Mouse (Mus musculus) liver, embryonic 13.5 days (tissue): ENCODE results near the gene Pptc7. TPM values are rescaled to one million over a fixed set of nuclear protein-coding genes. Genes with fewer than 3 reads are reported as not detected.

Source experiments
- ATAC-seq: fragments of 200-750 bp; cut with Nextera tagmentation; 2 replicates; pipeline ENCODE4 v1.8.0; 2017; ENCODE audit warnings: low read depth, mild to moderate bottlenecking, moderate number of reproducible peaks, moderate library complexity
- DNase-seq: peaks from one replicate; pipeline ENCODE4 v3.0.0; 2022
- H3K27ac ChIP-seq: fragments of 300-500 bp; sonication (generic); 2 replicates; pipeline ENCODE4 v1.5.1; 2015; ENCODE audit warnings: moderate library complexity, mild to moderate bottlenecking, inconsistent platforms
- H3K27me3 ChIP-seq: fragments of 300-500 bp; sonication (generic); 2 replicates; pipeline ENCODE4 v1.6.1; 2015; ENCODE audit warnings: mild to moderate bottlenecking, inconsistent platforms
- H3K36me3 ChIP-seq: fragments of 300-500 bp; sonication (generic); 2 replicates; pipeline ENCODE4 v1.6.1; 2015; ENCODE audit warnings: mild to moderate bottlenecking, inconsistent platforms
- H3K4me1 ChIP-seq: fragments of 300-500 bp; sonication (generic); replicated peaks from 2 replicates; pipeline ENCODE4 v1.6.1; 2015; ENCODE audit warnings: inconsistent platforms
- H3K4me2 ChIP-seq: fragments of 300-500 bp; sonication (generic); 2 replicates; pipeline ENCODE4 v1.6.1; 2015; ENCODE audit warnings: inconsistent platforms, mild to moderate bottlenecking, moderate library complexity
- H3K4me3 ChIP-seq: fragments of 300-500 bp; sonication (generic); replicated peaks from 2 replicates; pipeline ENCODE4 v1.5.1; 2015; ENCODE audit warnings: mild to moderate bottlenecking, inconsistent platforms
- H3K9ac ChIP-seq: fragments of 300-500 bp; sonication (generic); 2 replicates; pipeline ENCODE4 v1.6.1; 2015; ENCODE audit warnings: mild to moderate bottlenecking, inconsistent platforms
- H3K9me3 ChIP-seq: fragments of 300-500 bp; sonication (generic); replicated peaks from 2 replicates; pipeline ENCODE4 v1.6.1; 2016; ENCODE audit warnings: inconsistent platforms
- WGBS: fragments of 180-500 bp; shearing (Covaris S2); methylation state at CpG from one replicate; pipeline ENCODE4 v1.1.7; 2015; ENCODE audit not compliant: insufficient replicate concordance; 5-methylcytosine and 5-hydroxymethylcytosine counted together
- polyA plus RNA-seq: library from polyadenylated mRNA; unstranded; fragments of >200 nt; fragmentation: Nextera tagmentation; extraction: Ambion mirVana; gene quantifications from 2 replicates; pipeline ENCODE4 v1.2.1, GENCODE M21; 2015

The Pptc7 gene
- polyA plus RNA-seq, 1 experiment from 2014 or later = 3.4 TPM

- no peaks in the 10 kb centered on the region for H3K27me3 ChIP-seq
- no peak overlapping the region for H3K4me3 ChIP-seq
- WGBS = 78% methylated on average over 11 of the region's 11 CpGs
- H3K9ac ChIP-seq = no peak overlapping the region
- no peak overlapping the region for H3K27ac ChIP-seq
- ATAC-seq (no peak), DNase-seq (no peak)
- H3K4me1 ChIP-seq = peaks cover 7% of the 10 kb centered on the region; the same call in 1 of the 2 replicates
- H3K36me3 ChIP-seq = no peaks in the 10 kb centered on the region
- no peak overlapping the region for H3K4me2 ChIP-seq
- no peaks in the 10 kb centered on the region for H3K9me3 ChIP-seq
Measured at GRCm38 (mm10) chr5:122247529-122247928, 36.6 kb upstream of the Pptc7 start.

- WGBS = 83% methylated on average over 7 of the region's 7 CpGs
Measured at GRCm38 (mm10) chr5:122247934-122248333, 36.2 kb upstream of the Pptc7 start.

GRCm38 (mm10) chr5:122249281-122249680, 34.9 kb upstream of the Pptc7 start:
- 0 out of 2 replicates have a peak, but pooled peaks cover 2% of the 10 kb centered on the region for H3K36me3 ChIP-seq
- H3K9me3 ChIP-seq = no peaks in the 10 kb centered on the region
- H3K27ac ChIP-seq = no peak overlapping the region
- ATAC-seq = no peak
- H3K9ac ChIP-seq = no peak overlapping the region
- no peaks in the 10 kb centered on the region for H3K27me3 ChIP-seq
- no peaks in the 10 kb centered on the region for H3K4me1 ChIP-seq
- H3K4me3 ChIP-seq = no peak overlapping the region
- 60% methylated on average over 4 of the region's 4 CpGs for WGBS
- no peak for DNase-seq
- no peak overlapping the region for H3K4me2 ChIP-seq

More at GRCm38 (mm10) chr5:122247934-122248333, 36.2 kb upstream of the Pptc7 start:
- no peaks in the 10 kb centered on the region for H3K27me3 ChIP-seq
- no peak overlapping the region for H3K9ac ChIP-seq
- no peak overlapping the region for H3K4me2 ChIP-seq
- H3K4me3 ChIP-seq = no peak overlapping the region
- H3K4me1 ChIP-seq = peaks cover 5% of the 10 kb centered on the region; the same call in 1 of the 2 replicates
- no peaks in the 10 kb centered on the region for H3K9me3 ChIP-seq
- H3K27ac ChIP-seq = no peak overlapping the region
- H3K36me3 ChIP-seq = no peaks in the 10 kb centered on the region
- no peak for DNase-seq
- no peak for ATAC-seq

GRCm38 (mm10) chr5:122251895-122252606, 32.1 kb upstream of the Pptc7 start:
- H3K4me3 ChIP-seq = no peak overlapping the region
- 85% methylated on average over 17 of the region's 17 CpGs for WGBS
- no peaks in the 10 kb centered on the region for H3K4me1 ChIP-seq
- H3K36me3 ChIP-seq = peaks cover 15% of the 10 kb centered on the region
- H3K27ac ChIP-seq = no peak overlapping the region
- no peak overlapping the region for H3K9ac ChIP-seq
- no peak for DNase-seq
- no peak overlapping the region for H3K4me2 ChIP-seq
- no peaks in the 10 kb centered on the region for H3K9me3 ChIP-seq
- no peak for ATAC-seq
- no peaks in the 10 kb centered on the region for H3K27me3 ChIP-seq

- H3K4me3 ChIP-seq = no peak overlapping the region
- 49% methylated on average over 6 of the region's 6 CpGs for WGBS
- H3K27me3 ChIP-seq = no peaks in the 10 kb centered on the region
- H3K36me3 ChIP-seq = peaks cover 25% of the 10 kb centered on the region
- H3K4me2 ChIP-seq = no peak overlapping the region
- H3K4me1 ChIP-seq = peaks cover 15% of the 10 kb centered on the region
- no peak for DNase-seq
- no peak overlapping the region for H3K27ac ChIP-seq
- no peak overlapping the region for H3K9ac ChIP-seq
- no peak for ATAC-seq
- no peaks in the 10 kb centered on the region for H3K9me3 ChIP-seq
Measured at GRCm38 (mm10) chr5:122258027-122258741, 26.0 kb upstream of the Pptc7 start.

- peaks cover 9% of the 10 kb centered on the region; the same call in 1 of the 2 replicates for H3K36me3 ChIP-seq
- DNase-seq = no peak
- H3K27me3 ChIP-seq = no peaks in the 10 kb centered on the region
- H3K9me3 ChIP-seq = no peaks in the 10 kb centered on the region
- 0 out of 2 replicates have a peak overlapping the region, but pooled peaks have one; percentile 26 for H3K27ac ChIP-seq
- no peak overlapping the region for H3K4me2 ChIP-seq
- ATAC-seq = no peak
- peaks cover 32% of the 10 kb centered on the region for H3K4me1 ChIP-seq
- 27% methylated on average over 7 of the region's 7 CpGs for WGBS
- no peak overlapping the region for H3K4me3 ChIP-seq
- no peak overlapping the region for H3K9ac ChIP-seq
Measured at GRCm38 (mm10) chr5:122262104-122262503, 22.1 kb upstream of the Pptc7 start.

- H3K9me3 ChIP-seq = no peaks in the 10 kb centered on the region
- WGBS = 1% methylated on average over 49 of the region's 49 CpGs
- peak within 1 kb of the TSS; percentile 77 for H3K27ac ChIP-seq
Measured at GRCm38 (mm10) chr5:122263933-122264905, 19.9 kb upstream of the Pptc7 start, which contains the start of gene Tctn1. TSS of gene Tctn1 (minus strand) at chr5:122264460.

GRCm38 (mm10) chr5:122265187-122265586, 19.0 kb upstream of the Pptc7 start:
- ATAC-seq (no peak), DNase-seq (peak; percentile 26)
- Histone ChIP-seq H3K4me3 (peak overlapping the region; percentile 77; the same call in 1 of the 2 replicates), H3K4me1 (peaks cover 38% of the 10 kb centered on the region), H3K4me2 (peak overlapping the region; percentile 95), H3K27ac (0 out of 2 replicates have a peak overlapping the region, but pooled peaks have one; percentile 36), H3K9me3 (no peaks in the 10 kb centered on the region), H3K9ac (no peak overlapping the region), H3K36me3 (no peaks in the 10 kb centered on the region), H3K27me3 (no peaks in the 10 kb centered on the region)
- WGBS = 52% methylated on average over 3 of the region's 3 CpGs

More at GRCm38 (mm10) chr5:122263933-122264905, 19.9 kb upstream of the Pptc7 start, which contains the start of gene Tctn1:
- peak within 1 kb of the TSS; percentile 80 for H3K9ac ChIP-seq
- peak within 1 kb of the TSS; percentile 77 for H3K4me3 ChIP-seq
- H3K36me3 ChIP-seq = no peaks in the 10 kb centered on the region
- H3K4me1 ChIP-seq = peaks cover 38% of the 10 kb centered on the region
- DNase-seq = peak; percentile 91
- peak; percentile 98 for ATAC-seq
- no peaks in the 10 kb centered on the region for H3K27me3 ChIP-seq
- peak within 1 kb of the TSS; percentile 95 for H3K4me2 ChIP-seq

- no peak overlapping the region for H3K27ac ChIP-seq
- no peak for DNase-seq
- no peak overlapping the region for H3K4me2 ChIP-seq
- H3K4me3 ChIP-seq = no peak overlapping the region
- WGBS = 80% methylated on average over 2 of the region's 2 CpGs
- ATAC-seq = no peak
- H3K4me1 ChIP-seq = peaks cover 38% of the 10 kb centered on the region
- no peaks in the 10 kb centered on the region for H3K27me3 ChIP-seq
- H3K36me3 ChIP-seq = no peaks in the 10 kb centered on the region
- no peaks in the 10 kb centered on the region for H3K9me3 ChIP-seq
- no peak overlapping the region for H3K9ac ChIP-seq
Measured at GRCm38 (mm10) chr5:122265942-122266341, 18.2 kb upstream of the Pptc7 start.

GRCm38 (mm10) chr5:122267136-122267535, 17.0 kb upstream of the Pptc7 start:
- H3K4me3 ChIP-seq = no peak overlapping the region
- H3K4me1 ChIP-seq = peaks cover 33% of the 10 kb centered on the region
- no peak overlapping the region for H3K9ac ChIP-seq
- H3K27ac ChIP-seq = no peak overlapping the region
- H3K4me2 ChIP-seq = no peak overlapping the region
- no peaks in the 10 kb centered on the region for H3K27me3 ChIP-seq
- no peaks in the 10 kb centered on the region for H3K36me3 ChIP-seq
- 46% methylated on average over 7 of the region's 7 CpGs for WGBS
- ATAC-seq (no peak), DNase-seq (no peak)
- H3K9me3 ChIP-seq = no peaks in the 10 kb centered on the region
